Mouse (Mus musculus) spleen, postnatal 4 days (tissue): ENCODE results near the gene Zbtb45.

Experiments
- DNase-seq, 2 experiments: peaks; one replicate each; pipeline ENCODE4 v3.0.0; 2022; ENCODE audit warnings: low spot score in 2 of 2

The Zbtb45 gene

DNA sequence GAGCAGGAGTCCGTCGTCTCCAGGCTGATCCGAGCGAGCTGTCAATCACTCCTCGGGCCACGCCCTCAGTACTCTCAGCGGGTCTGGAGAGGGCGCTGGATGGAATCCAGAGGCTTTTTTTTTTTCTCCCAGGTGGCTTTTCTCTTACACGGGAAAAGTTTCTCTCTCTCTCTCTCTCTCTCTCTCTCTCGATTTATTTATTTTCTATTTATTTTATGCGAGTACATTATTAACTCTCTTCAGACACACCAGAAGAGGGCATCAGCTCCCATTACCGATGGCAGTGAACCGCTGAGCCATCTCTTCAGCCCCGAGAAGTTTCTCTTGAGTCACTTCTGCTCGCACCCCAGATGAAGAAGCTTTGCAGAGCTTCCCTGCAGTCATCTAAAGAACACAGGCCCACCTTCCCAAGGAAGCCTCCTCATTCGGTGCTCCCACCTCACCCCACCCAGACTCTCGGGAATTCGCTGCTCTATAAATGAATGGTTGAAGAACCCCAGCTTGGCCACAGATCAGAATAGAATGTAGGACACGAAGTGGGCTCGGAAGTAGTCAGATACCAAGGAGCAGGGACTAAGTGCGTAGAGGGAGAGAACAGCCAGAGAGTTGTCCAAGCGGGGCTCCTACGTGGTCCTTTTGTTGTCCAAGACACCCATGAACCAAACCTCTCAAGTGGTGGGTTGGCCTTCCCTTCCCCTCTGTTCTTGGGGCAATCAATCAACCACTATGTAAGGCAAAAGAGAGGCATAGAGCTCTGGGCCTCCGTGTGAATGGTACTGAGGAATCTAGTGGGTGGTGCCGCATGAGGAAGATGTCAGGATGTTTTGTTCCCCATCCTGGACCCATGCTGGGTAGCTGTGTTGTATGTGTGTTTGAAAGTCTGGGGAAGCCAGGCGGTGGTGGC, at the start of gene Zbtb45:
TSS of gene Zbtb45 (minus strand) at position 30 of the 904 bp plus-strand sequence.
- DNase-seq = peak in 1 of 2 experiments; percentile 64

DNA sequence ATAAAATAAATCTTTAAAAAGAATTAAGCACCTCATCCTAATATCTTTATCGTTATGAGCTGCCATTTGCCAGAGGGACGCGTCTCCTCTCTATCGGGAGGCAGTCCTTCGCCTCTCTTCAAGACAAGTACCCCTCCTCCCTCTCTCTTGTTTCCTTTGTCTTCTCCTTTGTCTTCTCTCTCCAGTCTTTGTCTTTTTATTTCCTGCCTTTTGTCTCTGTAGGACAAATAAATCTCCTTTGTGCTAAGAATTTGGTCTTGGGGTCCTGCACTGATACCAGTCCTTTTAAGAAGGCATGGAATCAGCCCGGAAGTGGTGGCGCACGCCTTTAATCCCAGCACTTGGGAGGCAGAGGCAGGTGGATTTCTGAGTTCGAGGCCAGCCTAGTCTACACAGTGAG, 49.7 kb upstream of the Zbtb45 start:
- DNase-seq = no peak

DNA sequence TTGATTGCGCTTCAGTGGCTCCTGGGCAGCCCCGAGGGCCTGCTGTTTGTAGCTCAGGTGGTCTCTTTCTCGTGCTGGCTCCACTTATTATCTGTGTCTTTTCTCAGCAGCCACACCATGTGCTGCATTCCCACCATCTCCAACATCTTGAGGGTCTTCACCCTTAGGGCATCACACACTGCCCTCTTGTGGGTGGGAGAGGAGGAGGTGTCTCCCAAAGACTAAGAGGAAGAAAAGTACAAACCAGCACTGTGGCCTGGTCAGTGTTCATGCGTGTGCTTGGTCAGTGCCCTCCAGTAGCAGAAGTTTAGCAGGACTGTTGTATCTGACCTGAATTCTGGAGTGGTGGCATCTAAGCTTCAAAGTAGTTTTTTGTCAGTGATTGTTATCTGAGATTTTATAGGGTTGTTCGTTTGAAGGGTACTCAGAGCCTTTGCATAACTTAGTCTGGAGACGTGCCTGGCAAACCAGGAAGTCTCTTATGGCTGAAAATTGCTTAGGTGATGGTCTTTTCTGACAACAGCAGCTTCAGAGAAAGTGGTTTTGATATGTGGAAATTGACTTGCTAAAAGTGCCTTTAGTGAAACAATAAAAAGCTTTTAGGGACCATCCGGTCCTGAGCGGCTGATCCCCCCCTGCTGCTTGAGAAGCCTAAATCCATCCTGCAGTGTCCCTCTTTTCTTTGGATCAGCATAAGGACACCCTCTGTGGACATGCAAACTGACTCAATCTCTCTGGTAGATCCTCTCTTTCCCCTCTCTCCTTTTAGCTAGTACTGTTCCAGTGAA, 47.3 kb upstream of the Zbtb45 start:
- DNase-seq = no peak

DNA sequence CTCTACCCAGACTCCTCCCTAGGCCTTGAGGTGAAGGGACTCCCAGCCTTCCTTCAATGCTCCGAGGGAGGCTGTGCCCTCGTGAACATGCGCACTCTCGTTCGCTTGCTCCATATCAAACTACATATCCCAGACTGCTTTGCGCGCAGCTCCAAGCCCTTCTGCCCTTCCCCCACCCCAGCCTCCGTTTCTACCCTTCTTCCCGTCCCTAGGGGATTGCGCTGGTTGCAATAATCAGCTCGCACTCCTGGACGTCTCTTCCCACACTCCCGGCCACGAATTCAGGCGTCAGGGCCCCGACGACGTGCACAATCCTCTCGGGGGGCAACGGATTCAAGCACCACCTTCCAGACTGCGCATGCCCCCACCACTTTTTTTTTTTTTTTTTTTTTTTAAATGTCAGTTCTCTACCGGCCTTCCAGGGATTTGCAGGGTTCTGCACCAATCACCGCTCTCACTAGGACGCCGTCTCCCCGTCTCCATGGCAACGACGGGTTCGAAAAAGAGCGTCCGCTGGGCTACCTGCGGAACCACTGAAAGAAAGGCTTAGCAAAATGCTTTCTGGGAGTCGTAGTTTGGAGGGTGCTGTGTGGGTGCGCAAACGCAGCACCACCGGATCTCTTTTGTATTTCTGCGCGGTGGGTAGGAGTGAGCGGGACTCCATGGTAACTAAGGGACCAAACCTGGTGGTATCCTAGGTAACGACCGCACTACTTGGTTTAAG, 44.6 kb upstream of the Zbtb45 start, which contains the start of gene Mzf1:
TSS of gene Mzf1 (minus strand) at position 478 of the 724 bp plus-strand sequence.
- peak; percentile 82 to 90 for DNase-seq

DNA sequence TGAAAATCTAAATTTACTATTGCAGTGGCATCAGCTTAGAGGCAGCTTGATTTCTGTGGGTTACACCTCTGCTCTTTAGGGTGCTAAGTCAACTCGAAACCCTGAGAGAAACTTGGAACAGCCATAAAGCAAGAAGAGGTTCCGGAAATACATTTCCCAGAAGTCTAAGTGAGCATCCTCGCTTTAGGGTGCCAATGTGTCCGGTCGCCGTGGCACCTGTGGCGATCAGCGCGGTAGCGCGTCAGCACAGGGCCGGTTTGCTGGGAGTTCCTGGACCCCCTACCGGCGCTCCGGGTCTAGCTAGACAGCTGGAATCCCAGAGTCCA, 44.1 kb upstream of the Zbtb45 start:
- no peak for DNase-seq

DNA sequence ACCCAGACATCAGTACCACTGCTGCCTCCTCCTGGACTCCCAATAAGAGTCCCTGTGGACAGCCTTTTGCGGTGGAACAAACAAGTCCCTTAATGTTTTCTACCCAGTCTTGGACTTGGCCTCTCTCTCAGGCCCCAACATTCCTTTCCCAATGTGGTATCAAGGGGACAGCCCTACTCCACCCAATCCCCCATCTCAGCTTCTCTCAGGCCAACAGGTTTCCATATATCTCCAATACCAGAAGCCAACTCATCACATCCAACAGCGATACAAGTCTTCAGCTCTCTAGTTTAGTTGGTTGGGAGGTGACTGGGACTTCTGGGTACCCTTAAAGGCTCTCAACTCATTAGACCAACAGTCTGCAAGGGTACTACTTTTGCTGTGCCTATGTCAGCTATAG, 43.7 kb upstream of the Zbtb45 start:
- no peak for DNase-seq

DNA sequence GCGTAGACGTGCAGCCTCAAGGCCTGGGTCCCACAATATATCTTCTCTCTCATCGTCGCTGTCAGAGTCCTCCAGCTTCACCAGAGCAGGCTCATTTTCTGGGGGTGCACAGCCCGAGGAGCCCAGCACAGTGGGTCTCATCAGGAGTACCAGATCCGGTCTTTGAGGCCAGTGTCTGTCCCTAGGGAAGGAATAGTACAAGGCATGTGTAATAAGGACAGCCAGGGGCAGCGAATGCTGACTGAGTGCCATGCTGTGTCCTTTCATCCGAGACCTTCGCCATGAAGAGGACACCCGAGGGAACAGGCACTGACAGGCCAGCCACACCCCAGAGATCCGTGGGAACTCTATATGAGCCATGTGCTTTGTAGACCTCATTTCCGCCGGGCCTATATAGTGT, 43.2 kb upstream of the Zbtb45 start:
- no peak for DNase-seq

DNA sequence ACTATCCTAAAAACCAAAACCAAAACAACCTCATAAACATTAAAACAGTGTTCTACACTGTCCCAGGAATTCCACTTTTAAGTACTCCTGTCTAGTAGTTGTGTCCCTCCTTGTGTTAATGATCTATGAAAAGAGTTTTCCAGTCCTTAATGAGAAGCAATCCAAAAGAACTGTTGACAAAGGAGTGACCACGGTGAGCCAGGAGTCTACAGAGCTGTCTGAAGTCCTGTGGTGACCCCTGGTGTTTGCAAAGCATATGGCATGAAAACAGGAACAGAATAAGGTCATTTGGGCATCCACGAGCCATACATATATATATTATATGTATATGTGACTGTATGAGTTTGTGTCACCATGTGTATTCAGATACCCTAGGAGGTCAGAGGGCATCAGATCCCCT, 36.2 kb upstream of the Zbtb45 start:
- peak; percentile 66 to 81 for DNase-seq

DNA sequence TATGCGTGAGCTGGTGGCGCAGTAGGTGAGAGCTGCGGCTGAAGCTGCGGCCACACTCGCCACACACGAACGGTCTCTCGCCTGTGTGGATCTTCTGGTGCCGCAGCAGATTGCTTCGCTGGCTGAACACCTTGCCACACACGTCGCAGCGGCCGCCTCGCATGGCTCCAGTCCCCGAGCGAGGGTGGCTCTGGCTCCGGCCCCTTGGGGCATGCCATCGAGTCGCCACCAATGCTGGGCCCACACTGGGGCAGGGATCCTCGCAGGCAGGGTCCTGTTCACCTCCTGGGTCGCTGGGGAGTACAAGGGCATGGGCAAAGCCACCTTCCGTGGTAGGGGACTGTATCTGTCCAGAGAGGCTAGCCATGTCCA, 34.4 kb upstream of the Zbtb45 start:
- peak in 1 of 2 experiments; percentile 64 for DNase-seq

DNA sequence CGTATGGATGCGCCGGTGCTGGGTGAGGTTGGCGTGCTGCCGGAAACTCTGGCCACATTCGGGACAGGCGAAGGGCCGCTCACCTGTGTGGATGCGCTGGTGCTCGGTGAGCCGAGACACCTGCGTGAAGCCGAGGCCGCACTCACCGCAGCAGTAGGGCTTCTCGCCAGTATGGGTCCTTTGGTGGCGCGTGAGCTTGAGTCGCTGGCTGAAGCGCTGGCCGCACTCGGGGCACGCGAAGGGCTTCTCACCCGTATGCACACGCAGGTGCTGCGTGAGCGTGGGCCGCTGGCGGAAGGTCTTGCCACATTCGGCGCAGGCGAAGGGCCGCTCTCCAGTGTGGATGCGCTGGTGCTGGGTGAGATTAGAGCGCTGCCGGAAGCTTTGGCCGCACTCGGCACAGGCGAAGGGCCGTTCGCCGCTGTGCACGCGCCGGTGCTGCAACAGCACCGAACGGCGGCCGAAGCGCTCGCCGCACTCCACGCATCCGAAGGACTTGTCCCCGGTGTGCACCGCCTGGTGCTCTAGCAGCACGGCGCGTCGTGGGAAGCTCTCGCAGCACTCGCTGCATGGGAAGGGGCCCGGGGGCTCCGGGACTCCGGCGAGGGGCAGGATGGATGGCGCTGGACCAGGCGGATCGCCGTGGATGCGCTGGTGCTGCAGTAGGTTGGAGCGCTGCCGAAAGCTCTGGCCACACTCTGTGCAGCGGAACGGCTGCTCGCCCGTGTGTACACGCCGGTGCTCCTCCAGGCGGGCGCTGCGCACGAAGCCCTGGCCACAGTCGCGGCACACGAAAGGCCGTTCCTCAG, 33.8 kb upstream of the Zbtb45 start:
- peak in 1 of 2 experiments; percentile 67 for DNase-seq

DNA sequence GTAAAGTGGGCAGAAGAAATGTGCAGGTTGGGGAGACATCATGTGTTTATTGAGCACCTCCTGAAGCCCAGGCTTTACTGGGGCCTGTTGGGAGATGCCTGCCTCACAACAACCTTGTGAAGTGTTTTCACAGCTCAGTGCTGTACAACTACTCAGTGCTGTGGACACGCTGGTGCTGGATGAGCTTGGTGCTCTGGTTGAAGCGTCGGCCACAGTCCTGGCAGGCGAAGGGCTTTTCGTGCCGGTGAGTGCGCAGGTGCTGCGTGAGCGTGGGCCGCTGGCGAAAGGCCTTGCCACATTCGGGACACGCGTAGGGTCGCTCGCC, 33.2 kb upstream of the Zbtb45 start:
- DNase-seq = peak in 1 of 2 experiments; percentile 62

DNA sequence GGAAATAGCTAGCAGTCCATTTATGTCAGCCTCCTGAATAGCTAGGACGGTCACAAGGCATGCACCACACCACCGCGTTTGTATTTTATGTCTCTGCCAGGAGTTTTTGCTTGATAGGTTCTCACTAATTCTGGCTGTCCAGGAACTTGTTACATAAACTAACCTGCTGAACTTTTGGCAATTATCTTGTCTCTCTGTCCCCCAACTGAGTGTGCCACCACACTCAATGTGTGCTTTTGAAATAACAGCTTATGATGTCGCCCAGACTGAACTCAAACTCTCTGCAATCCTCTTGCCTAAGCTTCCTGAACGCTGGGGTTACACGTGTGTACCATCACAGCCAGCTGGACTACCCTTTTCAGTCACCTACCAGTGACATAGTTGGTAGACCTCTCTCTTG, 32.7 kb upstream of the Zbtb45 start:
- DNase-seq = no peak

DNA sequence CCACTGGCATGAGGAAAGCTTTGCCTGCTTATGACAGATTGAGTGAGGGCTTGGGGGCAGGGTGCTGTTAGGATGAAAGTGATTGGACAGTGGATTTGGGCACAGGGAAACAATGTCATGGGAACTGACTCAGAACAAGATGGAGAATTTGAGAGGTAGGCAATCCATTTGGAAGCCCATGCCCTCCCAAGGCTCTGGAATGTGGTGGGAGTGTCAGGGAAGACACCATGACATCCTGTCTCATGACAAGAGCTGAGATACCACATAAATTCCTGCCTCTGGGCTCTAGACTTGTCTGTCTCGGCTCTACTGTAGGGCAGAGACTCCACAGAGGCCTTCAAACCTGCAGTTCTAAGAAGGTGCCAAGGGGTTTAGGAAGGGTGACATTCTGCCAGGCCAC, 31.4 kb upstream of the Zbtb45 start:
- no peak for DNase-seq

DNA sequence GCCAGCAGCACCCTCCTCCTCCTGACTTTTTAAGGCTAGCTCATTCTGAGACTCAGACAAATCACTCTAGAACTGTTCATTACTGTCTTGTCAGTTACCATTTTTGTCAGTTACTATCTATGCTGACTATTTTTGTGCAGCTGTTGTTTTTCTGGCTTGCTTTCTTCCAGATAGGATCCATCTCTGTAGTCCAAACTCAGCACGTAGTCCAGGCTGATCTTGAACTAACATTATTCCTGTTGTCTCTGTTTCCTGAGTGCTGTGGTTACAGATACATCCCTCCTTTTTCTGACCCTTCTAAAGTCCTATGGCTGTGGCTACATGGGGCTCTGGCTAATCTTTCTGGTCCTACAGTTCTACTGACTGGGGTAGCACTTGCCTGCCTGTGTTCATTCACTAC, 29.3 kb upstream of the Zbtb45 start:
- no peak for DNase-seq

DNA sequence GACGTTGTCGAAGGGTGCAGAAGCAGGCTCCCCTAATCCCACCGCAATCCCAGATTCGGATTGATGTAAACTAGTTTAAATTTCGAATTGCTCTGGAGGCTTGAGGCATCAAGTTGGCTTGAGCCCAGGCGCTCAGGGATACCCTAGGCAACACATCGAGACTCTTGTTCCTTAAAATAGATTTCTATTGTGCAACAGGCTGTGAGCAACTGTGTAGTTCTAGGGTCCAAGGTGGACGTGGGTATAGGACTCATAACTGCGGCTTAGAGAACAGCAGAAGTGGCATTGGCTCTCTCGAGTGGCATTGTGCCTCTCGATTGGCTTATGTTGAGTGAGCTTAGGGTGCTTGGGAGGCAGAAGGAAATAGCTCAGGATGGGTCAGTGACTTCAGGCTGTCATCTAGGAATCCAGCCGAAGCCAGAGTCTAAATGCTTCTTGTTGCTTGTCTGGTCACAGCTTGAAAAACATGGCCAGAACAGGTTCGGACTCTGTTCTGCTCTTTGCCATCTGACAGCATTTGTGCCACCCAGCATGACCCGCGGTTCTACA, 28.9 kb upstream of the Zbtb45 start:
- no peak for DNase-seq

DNA sequence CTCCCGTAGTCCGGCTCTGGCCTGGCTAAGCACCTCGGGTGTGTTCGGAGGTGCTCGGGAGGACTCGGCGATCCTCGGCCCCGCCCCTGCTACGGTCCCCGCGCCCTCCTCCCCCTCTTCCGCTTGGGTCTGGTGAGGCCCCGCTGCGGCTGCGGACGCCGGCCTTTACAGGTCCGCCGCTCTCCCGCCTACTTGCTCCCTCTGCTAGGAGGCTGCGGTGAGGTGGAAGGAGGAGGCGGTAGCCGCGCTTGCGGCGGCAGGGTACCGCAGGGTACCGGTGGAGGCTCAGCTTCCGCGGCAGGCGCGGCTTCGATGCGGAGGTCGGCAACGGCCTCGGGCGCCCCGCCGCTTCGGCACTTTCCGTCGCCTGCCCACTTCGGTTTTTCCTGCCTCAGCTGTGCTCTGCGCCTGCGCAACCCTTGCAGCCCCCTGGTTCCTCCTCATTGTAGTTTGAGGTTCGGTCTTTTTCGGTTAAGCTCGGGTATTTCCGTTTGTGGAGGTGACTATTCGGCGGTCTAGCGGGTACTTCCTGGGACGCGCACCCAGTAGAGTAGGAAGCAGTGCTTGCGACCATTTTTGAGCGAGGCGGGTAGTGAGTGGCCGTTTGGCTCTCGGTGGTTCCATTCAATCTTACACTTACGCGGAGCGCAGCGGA, 28.2 kb upstream of the Zbtb45 start, which contains the start of gene Ube2m:
TSS of gene Ube2m (minus strand) at position 375 of the 655 bp plus-strand sequence.
- DNase-seq = peak; percentile 96 to 98

DNA sequence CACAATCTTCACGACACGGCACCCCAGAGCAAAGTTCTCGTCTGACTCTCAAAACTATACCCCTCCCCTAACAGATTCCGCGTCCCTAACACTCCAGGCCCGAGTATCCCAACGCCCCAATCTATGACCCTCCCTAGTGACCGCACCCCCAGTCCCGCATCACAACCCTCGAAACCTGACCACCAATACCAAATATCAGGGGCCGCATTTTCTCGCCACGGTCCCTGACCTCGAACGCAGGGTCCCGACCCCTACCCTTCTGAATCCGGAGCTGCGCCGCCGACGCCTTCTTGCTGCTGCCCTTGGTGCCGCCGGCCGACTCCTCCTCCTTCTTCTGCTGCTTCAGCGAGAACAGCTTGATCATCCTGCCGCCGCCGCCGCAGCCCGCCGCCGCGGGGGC, 27.5 kb upstream of the Zbtb45 start:
- peak in 1 of 2 experiments; percentile 82 for DNase-seq

DNA sequence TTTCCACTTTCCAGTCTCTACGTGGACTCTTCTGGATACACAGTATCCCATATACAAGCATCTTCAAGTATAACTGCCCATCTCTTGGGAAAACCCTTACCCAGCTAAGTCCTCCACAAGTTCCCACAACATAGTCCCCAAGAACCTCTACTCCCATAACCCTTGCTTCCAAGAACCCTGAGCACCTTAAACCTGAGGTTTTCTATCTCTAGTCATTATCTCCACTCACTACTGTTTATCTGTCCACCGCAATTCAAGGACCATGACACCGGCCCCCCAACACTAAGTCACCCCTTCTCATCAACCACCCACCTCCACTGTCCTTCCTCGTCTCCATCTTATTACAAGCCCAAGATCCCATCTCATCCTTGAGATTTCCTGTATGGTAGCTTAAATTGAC, 27.0 kb upstream of the Zbtb45 start:
- no peak for DNase-seq

DNA sequence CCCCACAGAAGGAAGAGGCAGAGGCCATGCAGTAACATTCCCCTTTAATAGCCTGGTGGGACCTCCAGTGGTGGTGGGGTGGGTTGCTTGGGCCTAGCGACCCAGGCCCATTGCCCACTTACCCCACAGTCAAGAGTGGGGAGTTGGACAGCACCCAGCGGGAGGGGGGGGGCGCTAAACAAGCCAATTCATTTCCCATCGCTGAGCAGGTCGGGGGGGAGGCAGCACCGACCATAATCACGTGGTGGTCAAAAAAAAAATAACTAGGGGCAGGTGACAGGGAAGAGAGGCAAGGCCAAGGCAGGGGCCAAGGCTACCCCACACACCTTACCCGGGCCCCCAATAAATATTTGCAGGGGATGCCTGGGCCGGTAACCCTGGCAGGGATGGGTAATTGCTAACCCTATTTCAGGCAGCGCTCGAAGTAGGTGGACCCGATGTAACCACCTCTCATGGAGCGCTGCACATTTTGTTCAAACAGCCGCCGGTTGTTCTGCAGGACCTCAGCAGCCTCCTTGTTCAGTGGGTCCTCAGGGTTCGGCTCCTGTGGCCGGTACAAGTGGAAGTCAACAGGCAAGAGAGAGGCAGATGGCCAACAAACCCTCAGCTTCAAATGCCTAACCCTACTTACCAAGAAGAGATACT, 25.5 kb upstream of the Zbtb45 start:
- peak in 1 of 2 experiments; percentile 63 for DNase-seq
